In the genomic region with DNA sequence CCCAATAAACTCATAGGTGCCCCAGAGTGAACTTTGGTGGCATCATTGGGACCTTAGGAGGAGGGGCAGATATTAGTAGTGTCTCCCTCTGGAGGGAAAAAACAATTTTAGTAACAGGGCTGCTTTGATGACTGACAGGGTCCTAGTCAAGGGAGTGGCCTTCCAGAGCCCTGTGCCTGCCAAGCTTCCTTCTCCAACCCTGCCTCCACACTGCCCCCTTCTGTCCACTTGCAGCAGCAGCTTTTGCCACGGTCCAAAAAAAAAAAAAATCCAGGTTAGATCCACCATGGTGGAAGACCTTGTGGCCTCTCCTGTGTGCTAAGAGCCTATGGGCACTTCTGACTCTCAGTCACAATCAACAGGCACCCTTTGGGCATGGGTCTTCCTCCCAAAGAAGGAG, we compare ENCODE assay signal across 7 mouse cellular contexts. TPM values are rescaled to one million over a fixed set of nuclear protein-coding genes. Genes with fewer than 3 reads are reported as not detected.
DNase-seq lines count a peak whose midpoint lies in the region; ATAC-seq and TF ChIP-seq lines count a peak whose summit lies in the region.

No protein-coding gene starts in this region.

- peak; percentile 74 for TF ChIP-seq CTCF in lung, adult 2 months (IDR thresholded peaks at IDR 0.05; ENCODE audit: insufficient read depth, low read length)

- H3K27me3 ChIP-seq in midbrain, embryonic 11.5 days (ENCODE audit: control insufficient read depth, insufficient read depth, low read length), result no peaks in the 10 kb centered on the region
- H3K27me3 ChIP-seq in midbrain, embryonic 16.5 days (ENCODE audit: control insufficient read depth, insufficient read depth, low read depth, low read length), result no peaks in the 10 kb centered on the region
- no peaks in the 10 kb centered on the region for H3K27me3 ChIP-seq in splenic B cell, adult 2 months (ENCODE audit: control insufficient read depth, insufficient read depth, low read length, poor library complexity, severe bottlenecking)

- ATAC-seq in midbrain, embryonic 11.5 days (ENCODE audit: low FRiP score), result no peak
- ATAC-seq in midbrain, embryonic 16.5 days, result no peak

- 6% methylated on average over 1 of the region's 1 CpGs for WGBS in midbrain, embryonic 11.5 days
- WGBS in midbrain, embryonic 16.5 days, result 22% methylated on average over 1 of the region's 1 CpGs
- WGBS in lung, adult 2 months, result 0% methylated on average over 1 of the region's 1 CpGs

- no peak overlapping the region for H3K9ac ChIP-seq in midbrain, embryonic 11.5 days (ENCODE audit: low read length)
- no peak overlapping the region for H3K9ac ChIP-seq in midbrain, embryonic 16.5 days (ENCODE audit: low read depth, low read length)

- H3K4me1 ChIP-seq in midbrain, embryonic 11.5 days (ENCODE audit: control insufficient read depth, insufficient read depth, low read length), result no peaks in the 10 kb centered on the region
- H3K4me1 ChIP-seq in midbrain, embryonic 16.5 days (ENCODE audit: control insufficient read depth, insufficient read depth, low read length), result no peaks in the 10 kb centered on the region
- no peaks in the 10 kb centered on the region for H3K4me1 ChIP-seq in lung, adult 2 months (ENCODE audit: control insufficient read depth, insufficient read depth, low read length)

- H3K36me3 ChIP-seq in midbrain, embryonic 11.5 days (ENCODE audit: control insufficient read depth, insufficient read depth, low read length), result no peaks in the 10 kb centered on the region
- H3K36me3 ChIP-seq in midbrain, embryonic 16.5 days (ENCODE audit: control insufficient read depth, insufficient read depth, low read length), result no peaks in the 10 kb centered on the region
- no peaks in the 10 kb centered on the region for H3K36me3 ChIP-seq in splenic B cell, adult 2 months (ENCODE audit: control insufficient read depth, insufficient read depth, low read length, poor library complexity, severe bottlenecking)

- TF ChIP-seq POLR2A in lung, adult 2 months (IDR thresholded peaks at IDR 0.05; ENCODE audit: borderline replicate concordance, extremely low read depth, low read depth, low read length), result no peak

- no peak overlapping the region for H3K27ac ChIP-seq in midbrain, embryonic 11.5 days (ENCODE audit: low read depth, low read length)
- no peak overlapping the region for H3K27ac ChIP-seq in midbrain, embryonic 16.5 days (ENCODE audit: low read length)

- H3K4me3 ChIP-seq in midbrain, embryonic 11.5 days (ENCODE audit: low read depth, low read length), result no peak overlapping the region
- H3K4me3 ChIP-seq in midbrain, embryonic 16.5 days (ENCODE audit: low read depth, low read length), result no peak overlapping the region
- no peak overlapping the region for H3K4me3 ChIP-seq in lung, adult 2 months (replicated peaks; ENCODE audit: extremely low read depth, low read depth, low read length)

- DNase-seq in midbrain, embryonic 11.5 days (ENCODE audit: low spot score, missing footprints), result peak; percentile 92
- peak; percentile 56 for DNase-seq in Muller cell, postnatal 12 days (ENCODE audit: inconsistent ontology term)
- peak; percentile 78 for DNase-seq in brain, adult 2 months (ENCODE audit: low read depth, low spot score)
- peak; percentile 54 for DNase-seq in heart, adult 9 months (ENCODE audit: low spot score in 2 of 2)
- peak; percentile 46 for DNase-seq in lung, adult 2 months
- DNase-seq in splenic B cell, adult 2 months (ENCODE audit: low read depth, low spot score), result peak; percentile 84

- H3K9me3 ChIP-seq in midbrain, embryonic 11.5 days (ENCODE audit: control insufficient read depth, low read length), result no peaks in the 10 kb centered on the region
- H3K9me3 ChIP-seq in midbrain, embryonic 16.5 days (replicated peaks; ENCODE audit: control insufficient read depth, low read length, poor library complexity, severe bottlenecking), result no peaks in the 10 kb centered on the region

- no peak overlapping the region for H3K4me2 ChIP-seq in midbrain, embryonic 11.5 days
- H3K4me2 ChIP-seq in midbrain, embryonic 16.5 days (ENCODE audit: low read length), result no peak overlapping the region

RNA-seq across cellular contexts. Expression of gene 5031439G07Rik, which starts 7.6 kb away (rescaled TPM):
- polyA plus RNA-seq in midbrain, embryonic 11.5 days (2014; fragmentation: Nextera tagmentation; extraction: Ambion mirVana), result 11.7 and 17.2 TPM in 2 replicates
- polyA plus RNA-seq in midbrain, embryonic 16.5 days (2015; fragmentation: Nextera tagmentation; extraction: Ambion mirVana), result 24.5 and 25.9 TPM in 2 replicates
- polyA plus RNA-seq in lung, adult 2 months (2012; rRNA removed), result 17.1 and 23.2 TPM in 2 replicates

RNA-seq across cellular contexts. Expression of gene Upk3a, which starts 21.0 kb away (rescaled TPM):
- 0.15 TPM in 1 of 2 replicates, not detected in the other for polyA plus RNA-seq in midbrain, embryonic 11.5 days (2014; fragmentation: Nextera tagmentation; extraction: Ambion mirVana)
- 0.77 and 1.1 TPM in 2 replicates for polyA plus RNA-seq in midbrain, embryonic 16.5 days (2015; fragmentation: Nextera tagmentation; extraction: Ambion mirVana)
- 2.0 and 3.0 TPM in 2 replicates for polyA plus RNA-seq in lung, adult 2 months (2012; rRNA removed)

RNA-seq across cellular contexts. Expression of gene Fam118a, which starts 32.8 kb away (rescaled TPM):
- polyA plus RNA-seq in midbrain, embryonic 11.5 days (2014; fragmentation: Nextera tagmentation; extraction: Ambion mirVana), result 30.1 and 32.1 TPM in 2 replicates
- polyA plus RNA-seq in midbrain, embryonic 16.5 days (2015; fragmentation: Nextera tagmentation; extraction: Ambion mirVana), result 28.5 and 34.7 TPM in 2 replicates
- polyA plus RNA-seq in lung, adult 2 months (2012; rRNA removed), result 6.7 and 7.0 TPM in 2 replicates
